Mouse (Mus musculus) embryonic facial prominence, embryonic 14.5 days (tissue): Measurements from ENCODE around the gene Gm4952. TPM values are rescaled to one million over a fixed set of nuclear protein-coding genes. Genes with fewer than 3 reads are reported as not detected.
"Not testable (repeated sequence)": the region's sequence is repeated elsewhere in the genome, so short reads cannot be mapped to it uniquely, and the experiment has no call there.

ENCODE experiments used
- ATAC-seq: fragments of 200-750 bp; cut with Nextera tagmentation; 2 replicates; pipeline ENCODE4 v1.8.0; 2017; ENCODE audit warnings: low read depth, moderate number of reproducible peaks, moderate TSS enrichment
- DNase-seq: peaks from one replicate; pipeline ENCODE4 v3.0.0-alpha.2; 2015; ENCODE audit warnings: low spot score
- H3K27ac ChIP-seq: fragments of 300-500 bp; sonication (generic); replicated peaks from 2 replicates; pipeline ENCODE4 v1.5.1; 2014; ENCODE audit warnings: low read depth, mild to moderate bottlenecking, low read length, moderate library complexity
- H3K27me3 ChIP-seq: fragments of 300-500 bp; sonication (generic); replicated peaks from 2 replicates; pipeline ENCODE4 v1.6.1; 2014; ENCODE audit warnings: low read length; ENCODE audit not compliant: control insufficient read depth, insufficient read depth
- H3K36me3 ChIP-seq: fragments of 300-500 bp; sonication (generic); 2 replicates; pipeline ENCODE4 v1.6.1; 2014; ENCODE audit warnings: low read length, mixed read lengths; ENCODE audit not compliant: control insufficient read depth, insufficient read depth
- H3K4me1 ChIP-seq: fragments of 300-500 bp; sonication (generic); 2 replicates; pipeline ENCODE4 v1.6.1; 2014; ENCODE audit warnings: antibody characterized with exemption, low read length; ENCODE audit not compliant: control insufficient read depth, insufficient read depth
- H3K4me2 ChIP-seq: fragments of 300-500 bp; sonication (generic); 2 replicates; pipeline ENCODE4 v1.6.1; 2014; ENCODE audit warnings: low read depth, mild to moderate bottlenecking, low read length, moderate library complexity, mixed read lengths
- H3K4me3 ChIP-seq: fragments of 300-500 bp; sonication (generic); 2 replicates; pipeline ENCODE4 v1.5.1; 2014; ENCODE audit warnings: low read depth, mild to moderate bottlenecking, low read length
- H3K9ac ChIP-seq: fragments of 300-500 bp; sonication (generic); 2 replicates; pipeline ENCODE4 v1.6.1; 2014; ENCODE audit warnings: low read depth, mild to moderate bottlenecking, low read length, moderate library complexity, mixed read lengths
- H3K9me3 ChIP-seq: fragments of 300-500 bp; sonication (generic); 2 replicates; pipeline ENCODE4 v1.6.1; 2016; ENCODE audit warnings: low read length; ENCODE audit not compliant: control insufficient read depth
- WGBS: fragments of 180-500 bp; shearing (Covaris S2); extraction: QIAGEN DNeasy Blood & Tissue Kit; methylation state at CpG from one replicate; pipeline ENCODE4 v1.1.7; 2014; 5-methylcytosine and 5-hydroxymethylcytosine counted together
- polyA plus RNA-seq: library from polyadenylated mRNA; unstranded; fragments of >200 nt; fragmentation: Nextera tagmentation; extraction: Ambion mirVana; gene quantifications from 2 replicates; pipeline ENCODE4 v1.2.1, GENCODE M21; 2014

Gm4952 gene
- polyA plus RNA-seq, 1 experiment from 2014 or later = 0.07 TPM

DNA sequence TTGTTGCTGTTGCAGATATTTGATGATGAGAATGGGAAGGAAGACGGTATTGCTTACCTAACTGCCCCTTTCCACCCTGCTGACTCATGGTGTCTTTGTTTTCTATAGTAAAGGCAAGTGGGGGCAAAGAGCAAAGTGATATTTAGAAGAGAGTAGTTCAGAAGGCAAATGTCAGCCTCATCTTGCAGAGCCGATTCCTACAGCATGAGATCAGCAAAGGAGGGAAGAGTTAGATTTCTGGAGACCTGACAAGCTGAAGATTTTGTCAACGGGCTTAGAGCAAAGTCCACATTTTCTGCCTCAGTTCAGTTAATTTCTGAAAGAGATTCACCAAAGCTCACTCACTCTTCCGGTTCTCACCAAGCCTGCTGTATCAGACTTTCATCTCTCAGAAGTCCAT lies 33.4 kb downstream of the Gm4952 start, which contains the start of gene Glyat:
Gene Glyat, plus strand, starts transcription at position 133 of the 400 bp plus-strand sequence.
- no peak within 1 kb of the TSS for H3K4me3 ChIP-seq
- DNase-seq (no peak), ATAC-seq (no peak)
- H3K27me3 ChIP-seq = no peaks in the 10 kb centered on the region
- H3K9ac ChIP-seq = no peak within 1 kb of the TSS
- H3K4me2 ChIP-seq = no peak within 1 kb of the TSS
- H3K27ac ChIP-seq = no peak within 1 kb of the TSS
- no peaks in the 10 kb centered on the region for H3K36me3 ChIP-seq
- 74% methylated on average over 4 of the region's 4 CpGs for WGBS
- H3K4me1 ChIP-seq = no peaks in the 10 kb centered on the region
- no peaks in the 10 kb centered on the region for H3K9me3 ChIP-seq

DNA sequence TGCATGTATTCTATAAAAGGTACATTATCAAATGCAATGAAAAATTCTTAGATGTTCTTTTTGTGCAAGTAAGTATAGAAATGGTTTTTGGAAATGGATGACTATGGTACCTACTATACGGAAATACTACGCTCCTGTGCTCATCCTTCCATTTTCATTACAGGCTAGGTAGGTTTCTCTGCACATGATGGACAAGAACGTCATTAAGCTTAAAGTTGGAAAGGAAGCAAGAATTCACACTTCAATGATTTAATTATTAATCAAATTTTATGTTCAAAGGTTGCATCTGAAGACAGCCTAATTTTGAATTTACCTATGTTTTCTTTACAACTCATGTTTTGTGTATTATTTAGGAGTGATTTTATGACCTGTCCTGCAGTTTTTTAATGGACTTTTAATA lies 34.5 kb downstream of the Gm4952 start:
- no peak overlapping the region for H3K4me2 ChIP-seq
- H3K9ac ChIP-seq = no peak overlapping the region
- no peak for ATAC-seq
- no peak overlapping the region for H3K27ac ChIP-seq
- no peaks in the 10 kb centered on the region for H3K27me3 ChIP-seq
- no peak for DNase-seq
- 79% methylated on average over 3 of the region's 3 CpGs for WGBS
- no peak overlapping the region for H3K4me3 ChIP-seq
- no peaks in the 10 kb centered on the region for H3K36me3 ChIP-seq
- H3K4me1 ChIP-seq = no peaks in the 10 kb centered on the region
- H3K9me3 ChIP-seq = no peaks in the 10 kb centered on the region

DNA sequence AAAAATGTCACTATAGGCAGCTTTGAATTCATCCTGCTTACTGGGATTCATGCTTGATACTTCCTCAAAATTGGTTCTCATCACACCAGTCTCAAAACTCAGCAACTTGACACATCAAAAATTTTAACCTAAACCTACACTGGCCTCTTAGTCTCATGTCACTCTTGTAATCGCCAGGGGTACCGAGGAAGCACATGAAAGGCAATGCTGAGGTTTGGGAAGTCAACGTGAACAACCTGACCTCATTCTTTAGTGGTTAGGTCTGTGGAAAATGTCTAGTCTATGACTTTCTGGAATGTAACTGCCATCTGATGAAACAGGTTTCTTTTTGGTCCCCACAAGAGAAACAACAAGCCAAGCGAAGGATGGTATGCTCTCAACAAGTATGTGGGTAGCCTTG lies 35.2 kb downstream of the Gm4952 start:
- 87% methylated on average over 4 of the region's 4 CpGs for WGBS

DNA sequence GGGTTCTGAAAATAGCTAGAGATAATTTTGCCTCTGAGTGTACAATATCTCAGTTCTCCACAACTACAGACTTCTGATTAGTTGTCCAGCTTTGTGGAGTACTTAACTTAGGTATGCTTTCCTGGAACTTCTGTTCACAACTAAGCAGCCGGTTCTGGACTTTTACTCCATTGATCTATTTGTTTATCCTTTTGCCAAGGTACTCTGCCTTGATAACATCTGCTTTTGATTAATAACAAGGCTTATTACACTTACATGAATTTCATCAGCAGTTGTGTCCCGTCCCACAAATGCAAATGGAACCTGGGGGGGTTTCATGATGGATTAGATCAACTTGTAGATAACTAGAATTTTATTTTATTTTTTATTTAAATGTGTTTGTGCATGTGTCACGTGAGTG lies 37.1 kb downstream of the Gm4952 start:
- Histone ChIP-seq H3K27ac (no peak overlapping the region), H3K9ac (no peak overlapping the region), H3K36me3 (no peaks in the 10 kb centered on the region), H3K4me2 (no peak overlapping the region), H3K4me1 (no peaks in the 10 kb centered on the region), H3K27me3 (no peaks in the 10 kb centered on the region), H3K9me3 (no peaks in the 10 kb centered on the region), H3K4me3 (no peak overlapping the region)
- ATAC-seq (no peak), DNase-seq (no peak)
- 51% methylated on average over 3 of the region's 3 CpGs for WGBS

More for the DNA sequence above, 35.2 kb downstream of the Gm4952 start:
- Histone ChIP-seq H3K36me3 (no peaks in the 10 kb centered on the region), H3K9ac (no peak overlapping the region), H3K27me3 (no peaks in the 10 kb centered on the region), H3K9me3 (no peaks in the 10 kb centered on the region), H3K4me2 (no peak overlapping the region), H3K4me3 (no peak overlapping the region), H3K4me1 (no peaks in the 10 kb centered on the region), H3K27ac (no peak overlapping the region)
- DNase-seq (no peak), ATAC-seq (no peak)

DNA sequence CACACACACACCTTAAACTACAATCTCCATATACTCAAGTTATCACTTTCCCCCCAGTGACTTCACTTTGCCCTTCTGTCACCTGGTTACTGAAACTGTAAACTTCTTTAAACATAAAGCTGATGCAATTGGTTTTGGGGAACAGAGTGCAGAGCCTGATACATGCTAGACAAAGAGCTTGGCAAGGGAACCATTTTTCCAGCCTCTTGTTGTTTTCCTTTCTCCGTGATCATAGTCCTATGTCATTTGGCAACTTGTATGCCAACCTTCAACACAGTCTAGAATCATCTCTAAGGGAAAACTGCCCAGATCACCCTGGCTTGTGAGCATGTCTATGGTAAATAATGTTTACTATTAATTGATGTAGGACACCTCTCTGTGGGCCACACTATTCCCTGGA lies 38.3 kb downstream of the Gm4952 start:
- DNase-seq (no peak), ATAC-seq (no peak)
- H3K4me2 ChIP-seq = no peak overlapping the region
- H3K4me3 ChIP-seq = no peak overlapping the region
- WGBS = 87% methylated on average over 1 of the region's 1 CpGs
- no peaks in the 10 kb centered on the region for H3K36me3 ChIP-seq
- H3K9me3 ChIP-seq = no peaks in the 10 kb centered on the region
- H3K4me1 ChIP-seq = no peaks in the 10 kb centered on the region
- no peak overlapping the region for H3K9ac ChIP-seq
- no peaks in the 10 kb centered on the region for H3K27me3 ChIP-seq
- H3K27ac ChIP-seq = no peak overlapping the region

DNA sequence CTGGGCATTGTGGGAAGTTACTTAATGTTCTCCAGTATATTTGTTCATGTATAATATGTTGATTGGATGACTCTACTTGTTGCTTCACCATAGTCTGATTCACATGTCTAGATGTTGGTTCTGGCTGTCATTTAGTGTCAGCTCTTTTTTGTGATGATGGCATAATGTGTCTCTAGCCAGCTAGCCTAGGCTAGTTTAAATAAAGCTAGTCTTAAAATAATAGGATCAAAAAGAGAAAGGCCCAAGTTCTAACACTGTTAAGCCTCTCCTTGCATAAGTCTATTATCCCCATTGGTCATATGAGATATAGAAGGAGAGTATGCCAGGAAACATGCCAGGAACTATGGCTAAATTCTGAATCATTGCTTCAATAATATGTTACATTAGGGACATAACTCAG lies 49.7 kb downstream of the Gm4952 start:
- DNase-seq (no peak), ATAC-seq (no peak)
- Histone ChIP-seq H3K9ac (no peak overlapping the region), H3K4me2 (no peak overlapping the region), H3K4me3 (no peak overlapping the region), H3K9me3 (no peaks in the 10 kb centered on the region), H3K27me3 (no peaks in the 10 kb centered on the region), H3K36me3 (no peaks in the 10 kb centered on the region), H3K4me1 (no peaks in the 10 kb centered on the region), H3K27ac (no peak overlapping the region)

DNA sequence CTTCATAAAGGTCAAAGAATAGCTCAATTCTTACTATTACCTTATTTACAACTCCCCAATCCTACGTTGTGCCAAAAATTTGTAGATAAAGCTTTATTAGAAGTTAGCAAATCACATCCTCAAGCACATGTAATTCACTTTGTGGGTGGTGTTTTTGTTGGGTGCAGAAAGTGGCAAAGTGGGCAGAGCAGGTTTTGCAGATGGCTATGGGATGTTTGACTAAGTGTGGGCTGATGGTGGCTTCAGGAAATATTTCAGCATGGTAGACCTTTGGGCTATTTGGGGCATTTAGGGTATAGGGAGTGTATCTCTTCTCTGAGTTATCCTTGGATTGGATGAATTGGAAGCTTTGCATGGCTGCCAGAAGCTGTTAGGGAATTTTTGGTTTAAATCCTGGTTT lies 66.4 kb downstream of the Gm4952 start:
- no peak for ATAC-seq
- WGBS = 86% methylated on average over 1 of the region's 1 CpGs
- no peaks in the 10 kb centered on the region for H3K27me3 ChIP-seq
- 0 out of 2 replicates have a peak, but pooled peaks cover 5% of the 10 kb centered on the region for H3K9me3 ChIP-seq
- no peak overlapping the region for H3K9ac ChIP-seq
- no peak overlapping the region for H3K4me3 ChIP-seq
- H3K27ac ChIP-seq = no peak overlapping the region
- no peak overlapping the region for H3K4me2 ChIP-seq
- H3K36me3 ChIP-seq = no peaks in the 10 kb centered on the region
- H3K4me1 ChIP-seq = no peaks in the 10 kb centered on the region
- no peak for DNase-seq

DNA sequence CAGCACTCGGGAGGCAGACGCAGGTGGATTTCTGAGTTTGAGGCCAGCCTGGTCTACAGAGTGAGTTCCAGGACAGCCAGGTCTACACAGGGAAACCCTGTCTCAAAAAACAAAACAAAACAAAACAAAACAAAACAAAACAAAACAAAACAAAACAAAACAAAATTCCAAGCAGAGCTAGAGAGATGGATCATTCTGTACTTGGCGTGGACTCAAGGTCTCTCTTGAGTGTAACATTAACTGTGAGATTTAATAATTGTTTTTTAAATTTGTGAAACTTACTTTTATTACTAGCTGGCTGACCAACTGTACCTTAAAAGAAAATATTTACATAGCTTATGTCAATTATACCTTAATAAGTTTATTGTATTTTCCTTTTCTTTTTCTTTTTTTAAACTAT lies 68.8 kb downstream of the Gm4952 start:
- DNase-seq, H3K36me3 ChIP-seq, ATAC-seq, H3K4me2 ChIP-seq, H3K27me3 ChIP-seq, H3K27ac ChIP-seq, H3K4me3 ChIP-seq, H3K9ac ChIP-seq, H3K4me1 ChIP-seq, H3K9me3 ChIP-seq: not testable (repeated sequence)
- WGBS = 96% methylated on average over 3 of the region's 3 CpGs

DNA sequence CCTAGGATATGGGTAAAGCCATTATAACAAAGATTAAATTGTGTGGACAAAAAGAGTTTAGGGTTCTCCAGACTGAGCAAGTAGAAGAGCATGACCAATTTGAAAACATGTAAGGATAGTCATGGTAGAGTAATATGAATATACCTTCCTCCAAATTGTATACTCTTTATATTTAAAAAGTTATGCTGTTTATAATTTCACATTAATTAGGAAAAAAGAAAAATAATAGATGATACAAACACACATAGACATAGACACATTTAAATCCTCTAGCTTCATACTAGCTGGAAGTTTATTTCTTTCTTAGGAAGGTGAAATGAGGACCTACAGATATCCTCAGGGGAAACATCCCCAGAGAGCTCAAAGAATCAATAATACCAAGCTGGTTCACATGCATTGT lies 70.4 kb downstream of the Gm4952 start, which contains the start of gene Olfr1442:
Gene Olfr1442, plus strand, starts transcription at position 301 of the 400 bp plus-strand sequence.
- Histone ChIP-seq H3K4me3 (no peak within 1 kb of the TSS), H3K27me3 (no peaks in the 10 kb centered on the region), H3K4me2 (no peak within 1 kb of the TSS), H3K4me1 (no peaks in the 10 kb centered on the region), H3K9me3 (no peaks in the 10 kb centered on the region), H3K9ac (no peak within 1 kb of the TSS), H3K36me3 (no peaks in the 10 kb centered on the region), H3K27ac (no peak within 1 kb of the TSS)
- no peak for DNase-seq
- ATAC-seq = no peak
